Mouse (Mus musculus): ENCODE results near the gene Azin2. TPM values are rescaled to one million over a fixed set of nuclear protein-coding genes. Genes with fewer than 3 reads are reported as not detected.

The Azin2 gene
- polyA plus RNA-seq, 1 experiment: 5.3 TPM

DNA sequence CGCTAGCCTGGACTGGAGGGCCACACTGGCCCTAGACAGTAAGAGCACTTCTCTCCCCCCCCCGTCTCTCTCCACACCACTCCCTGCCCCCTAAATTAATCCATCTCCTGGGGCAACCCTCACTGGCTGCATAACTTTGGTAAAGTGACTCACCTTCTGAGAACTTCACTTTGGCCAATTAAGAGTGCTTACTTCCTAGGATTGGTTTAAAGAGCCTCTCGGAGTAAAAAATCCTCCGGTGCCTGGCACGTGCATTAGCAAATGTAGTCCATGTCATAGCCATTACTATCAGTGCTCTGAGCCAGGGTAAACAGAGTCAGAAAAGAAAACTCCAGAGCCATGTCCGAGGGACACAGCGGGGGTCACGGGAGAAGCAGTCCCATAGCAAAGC lies 8.2 kb upstream of the Azin2 start:
- 89% methylated on average over 7 of the region's 8 CpGs for WGBS
- Histone ChIP-seq H3K27ac (ENCODE audit: insufficient read depth, low read length) (no peak overlapping the region), H3K36me3 (ENCODE audit: control insufficient read depth, insufficient read depth, low read length) (no peaks in the 10 kb centered on the region), H3K27me3 (ENCODE audit: control insufficient read depth, insufficient read depth, low read length) (no peaks in the 10 kb centered on the region), H3K4me3 (ENCODE audit: extremely low read depth, insufficient read depth, insufficient read length) (no peak overlapping the region), H3K4me1 (ENCODE audit: control insufficient read depth, insufficient read depth, insufficient read length) (no peaks in the 10 kb centered on the region)
- no peak for TF ChIP-seq POLR2A (IDR thresholded peaks at IDR 0.05; ENCODE audit: low read depth, low read length)
- TF ChIP-seq CTCF (IDR thresholded peaks at IDR 0.05; ENCODE audit: extremely low read depth, insufficient read depth, insufficient read length, insufficient replicate concordance): no peak
- DNase-seq (ENCODE audit: low read depth in 1 of 2, low spot score in 2 of 2): no peak

GRCm38 (mm10) chr4:128969607-128970416 lies 7.6 kb upstream of the Azin2 start:
- TF ChIP-seq POLR2A (IDR thresholded peaks at IDR 0.05; ENCODE audit: low read depth, low read length): no peak
- TF ChIP-seq CTCF (IDR thresholded peaks at IDR 0.05; ENCODE audit: extremely low read depth, insufficient read depth, insufficient read length, insufficient replicate concordance): no peak
- H3K36me3 ChIP-seq (ENCODE audit: control insufficient read depth, insufficient read depth, low read length): no peaks in the 10 kb centered on the region

GRCm38 (mm10) chr4:128969081-128969480 lies 6.8 kb upstream of the Azin2 start:
- Histone ChIP-seq H3K4me1 (ENCODE audit: control insufficient read depth, insufficient read depth, insufficient read length) (no peaks in the 10 kb centered on the region), H3K27ac (ENCODE audit: insufficient read depth, low read length) (no peak overlapping the region), H3K36me3 (ENCODE audit: control insufficient read depth, insufficient read depth, low read length) (no peaks in the 10 kb centered on the region), H3K27me3 (ENCODE audit: control insufficient read depth, insufficient read depth, low read length) (no peaks in the 10 kb centered on the region), H3K4me3 (ENCODE audit: extremely low read depth, insufficient read depth, insufficient read length) (no peak overlapping the region)
- DNase-seq (ENCODE audit: low read depth in 1 of 2, low spot score in 2 of 2): no peak
- 86% methylated on average over 5 of the region's 5 CpGs for WGBS
- no peak for TF ChIP-seq CTCF (IDR thresholded peaks at IDR 0.05; ENCODE audit: extremely low read depth, insufficient read depth, insufficient read length, insufficient replicate concordance)
- no peak for TF ChIP-seq POLR2A (IDR thresholded peaks at IDR 0.05; ENCODE audit: low read depth, low read length)

More at GRCm38 (mm10) chr4:128969607-128970416, 7.6 kb upstream of the Azin2 start:
- Histone ChIP-seq H3K4me3 (ENCODE audit: extremely low read depth, insufficient read depth, insufficient read length) (no peak overlapping the region), H3K27ac (ENCODE audit: insufficient read depth, low read length) (no peak overlapping the region), H3K4me1 (ENCODE audit: control insufficient read depth, insufficient read depth, insufficient read length) (no peaks in the 10 kb centered on the region), H3K27me3 (ENCODE audit: control insufficient read depth, insufficient read depth, low read length) (no peaks in the 10 kb centered on the region)
- DNase-seq (ENCODE audit: low read depth in 1 of 2, low spot score in 2 of 2): no peak
- WGBS: 67% methylated on average over 18 of the region's 18 CpGs

GRCm38 (mm10) chr4:128966751-128967150 lies 4.5 kb upstream of the Azin2 start:
- TF ChIP-seq POLR2A (IDR thresholded peaks at IDR 0.05; ENCODE audit: low read depth, low read length) (no peak), CTCF (IDR thresholded peaks at IDR 0.05; ENCODE audit: extremely low read depth, insufficient read depth, insufficient read length, insufficient replicate concordance) (no peak)
- Histone ChIP-seq H3K36me3 (ENCODE audit: control insufficient read depth, insufficient read depth, low read length) (no peaks in the 10 kb centered on the region), H3K4me1 (ENCODE audit: control insufficient read depth, insufficient read depth, insufficient read length) (peaks cover 4% of the 10 kb centered on the region; the same call in 1 of the 2 replicates), H3K27me3 (ENCODE audit: control insufficient read depth, insufficient read depth, low read length) (peaks cover 10% of the 10 kb centered on the region), H3K4me3 (ENCODE audit: extremely low read depth, insufficient read depth, insufficient read length) (no peak overlapping the region), H3K27ac (ENCODE audit: insufficient read depth, low read length) (no peak overlapping the region)
- DNase-seq (ENCODE audit: low read depth in 1 of 2, low spot score in 2 of 2): no peak
- WGBS: 86% methylated on average over 7 of the region's 7 CpGs

- Histone ChIP-seq H3K36me3 (ENCODE audit: control insufficient read depth, insufficient read depth, low read length) (no peaks in the 10 kb centered on the region), H3K27me3 (ENCODE audit: control insufficient read depth, insufficient read depth, low read length) (peaks cover 15% of the 10 kb centered on the region), H3K4me1 (ENCODE audit: control insufficient read depth, insufficient read depth, insufficient read length) (peaks cover 4% of the 10 kb centered on the region; the same call in 1 of the 2 replicates), H3K27ac (ENCODE audit: insufficient read depth, low read length) (no peak overlapping the region), H3K4me3 (ENCODE audit: extremely low read depth, insufficient read depth, insufficient read length) (no peak overlapping the region; the same call in 1 of the 2 replicates)
- TF ChIP-seq CTCF (IDR thresholded peaks at IDR 0.05; ENCODE audit: extremely low read depth, insufficient read depth, insufficient read length, insufficient replicate concordance) (no peak), POLR2A (IDR thresholded peaks at IDR 0.05; ENCODE audit: low read depth, low read length) (no peak)
- 19% methylated on average over 9 of the region's 9 CpGs for WGBS
- DNase-seq (ENCODE audit: low read depth in 1 of 2, low spot score in 2 of 2): no peak
Measured at GRCm38 (mm10) chr4:128962926-128963290, 666 bp upstream of the Azin2 start.

DNA sequence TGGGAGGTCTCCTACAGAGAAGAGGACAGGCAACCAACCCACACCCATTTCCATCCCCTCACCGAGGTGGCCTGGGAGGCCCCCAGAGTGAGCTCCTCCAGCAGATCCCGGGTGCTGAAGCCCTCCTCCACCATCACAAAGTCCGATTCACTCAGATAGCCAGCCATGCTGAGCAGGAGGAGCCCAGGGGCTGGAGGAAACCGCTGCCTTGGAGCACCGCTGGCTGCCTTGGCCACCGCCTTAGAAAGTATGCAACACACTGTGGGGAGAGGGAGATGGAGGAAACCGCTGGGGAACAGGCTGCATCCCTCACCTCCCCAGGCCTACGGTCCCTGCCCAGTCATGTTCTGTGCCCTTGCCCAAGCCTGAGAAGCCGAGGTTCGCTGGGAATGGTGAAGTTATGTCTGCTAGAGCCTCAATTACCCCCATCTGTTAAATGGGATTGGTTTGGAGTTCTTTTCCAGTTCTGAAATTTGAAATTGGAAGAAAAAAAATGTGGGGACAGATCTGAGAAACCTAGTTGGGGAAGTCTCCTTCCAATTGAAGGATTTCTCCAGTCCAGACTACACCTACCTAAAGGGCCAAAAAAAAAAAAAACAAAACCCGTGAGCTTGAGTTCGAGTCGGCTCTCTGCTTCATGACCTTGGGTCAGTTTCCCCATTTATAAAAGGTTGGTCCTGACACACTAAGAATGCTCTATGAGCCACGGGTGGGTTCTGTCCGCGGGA lies 777 bp downstream of the Azin2 start:
- WGBS: 24% methylated on average over 16 of the region's 16 CpGs
- no peak for TF ChIP-seq POLR2A (IDR thresholded peaks at IDR 0.05; ENCODE audit: low read depth, low read length)
- TF ChIP-seq CTCF (IDR thresholded peaks at IDR 0.05; ENCODE audit: extremely low read depth, insufficient read depth, insufficient read length, insufficient replicate concordance): no peak
- peaks cover 4% of the 10 kb centered on the region; the same call in 1 of the 2 replicates for H3K4me1 ChIP-seq (ENCODE audit: control insufficient read depth, insufficient read depth, insufficient read length)
- no peak for DNase-seq (ENCODE audit: low read depth in 1 of 2, low spot score in 2 of 2)
- no peaks in the 10 kb centered on the region for H3K36me3 ChIP-seq (ENCODE audit: control insufficient read depth, insufficient read depth, low read length)
- H3K27me3 ChIP-seq (ENCODE audit: control insufficient read depth, insufficient read depth, low read length): peaks cover 15% of the 10 kb centered on the region
- H3K27ac ChIP-seq (ENCODE audit: insufficient read depth, low read length): no peak overlapping the region
- peak overlapping the region; percentile 65; the same call in 1 of the 2 replicates for H3K4me3 ChIP-seq (ENCODE audit: extremely low read depth, insufficient read depth, insufficient read length)
